Mouse (Mus musculus) CD4-positive, CD25-positive, alpha-beta regulatory T cell, adult 9 weeks (primary cell): Measurements from ENCODE around the gene Tmco4. TPM values are rescaled to one million over a fixed set of nuclear protein-coding genes. Genes with fewer than 3 reads are reported as not detected.

ENCODE experiments used
- polyA plus RNA-seq: library from polyadenylated mRNA; unstranded; fragments of 100-300 nt; shearing (Covaris generic); gene quantifications from one replicate; pipeline ENCODE4 v1.2.1, GENCODE M21; 2017

Tmco4 gene
- 39.6 TPM for polyA plus RNA-seq

DNA sequence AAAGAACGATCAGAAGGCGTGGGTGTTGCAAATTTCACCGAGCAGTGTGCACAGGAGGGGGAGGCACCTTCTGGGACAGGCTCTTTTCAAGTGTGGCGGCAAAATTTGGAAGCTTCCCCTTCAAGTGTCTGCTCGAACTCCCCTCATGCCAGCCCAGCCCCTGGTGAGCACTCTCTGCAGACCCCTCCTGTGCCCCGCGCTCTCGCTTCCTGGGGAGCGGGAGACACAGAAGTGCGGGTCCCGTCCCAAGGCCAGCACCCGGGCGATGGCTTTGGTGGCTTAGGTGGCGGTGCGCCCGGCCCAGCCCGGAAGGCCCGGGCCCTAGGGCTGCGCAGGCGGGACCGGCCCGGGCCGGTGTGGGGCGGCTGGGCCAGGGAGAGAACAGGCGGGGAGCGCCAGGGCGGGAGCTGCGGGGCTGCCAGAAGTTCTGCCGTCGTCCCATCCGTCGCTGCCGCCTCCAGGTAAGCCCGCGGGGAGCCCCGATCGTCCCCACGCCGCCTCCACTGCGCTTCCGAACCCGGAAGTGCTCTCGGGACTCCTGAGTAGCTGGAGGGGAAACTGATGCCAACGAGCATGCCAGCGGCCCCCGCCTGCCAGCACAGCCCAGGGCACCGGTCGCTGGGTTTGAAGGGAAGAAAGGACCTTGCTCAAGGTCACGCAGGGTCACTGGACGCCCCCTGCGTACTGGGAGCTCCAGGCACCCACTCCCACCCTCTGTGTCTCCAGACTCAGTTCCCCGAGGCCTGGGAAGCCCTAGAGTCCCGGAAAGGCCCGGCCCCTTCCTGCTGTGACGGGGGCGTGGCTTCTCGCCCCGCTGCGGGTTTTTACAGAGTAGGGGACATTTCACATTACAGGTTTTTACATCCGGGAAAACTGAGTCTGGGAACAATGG is at the start of gene Tmco4:
TSS of gene Tmco4 (plus strand) at position 62 of the 892 bp plus-strand sequence.

GRCm38 (mm10) chr4:138966866-138967265 is 5.8 kb upstream of the Tmco4 start, which contains the start of gene Rnf186:
Gene Rnf186 (plus strand): TSS chr4:138967112.

DNA sequence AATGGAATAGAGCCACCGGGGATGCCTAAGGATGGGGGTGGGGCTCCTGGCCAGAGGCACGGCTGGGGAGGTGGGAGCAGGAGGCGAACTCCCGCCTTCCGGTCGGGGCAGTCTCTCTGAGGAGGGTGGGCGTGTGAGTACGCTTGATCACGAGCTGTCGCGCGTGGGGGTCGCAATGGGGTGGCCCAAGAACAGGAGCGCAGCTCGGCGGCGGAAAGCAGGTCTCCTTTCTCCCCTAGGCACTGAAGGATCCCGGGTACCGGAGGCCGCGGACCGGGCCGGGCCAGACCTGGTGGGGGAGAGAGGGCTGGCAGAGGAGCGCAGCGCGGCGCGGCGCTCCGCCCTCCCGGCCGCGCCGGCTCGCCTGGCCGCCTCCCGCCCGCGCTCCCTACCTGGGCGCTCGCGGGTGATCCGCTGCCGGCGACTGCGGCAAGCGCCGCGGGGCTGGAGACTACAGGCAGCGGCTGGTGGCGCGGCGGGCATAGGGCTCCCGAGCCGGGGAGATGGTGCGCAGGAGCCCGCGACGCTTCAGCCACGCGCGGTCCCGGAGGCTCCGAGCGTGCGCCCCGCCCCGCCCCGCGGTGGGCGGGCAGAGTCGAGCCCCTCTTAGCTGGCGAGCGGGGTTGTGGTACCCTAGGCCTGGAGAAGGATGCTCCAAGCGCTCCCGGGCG is 102.5 kb downstream of the Tmco4 start, which contains the start of gene Htr6:
TSS of gene Htr6 (minus strand) at position 530 of the 671 bp plus-strand sequence.

GRCm38 (mm10) chr4:139092356-139093195 is 119.9 kb downstream of the Tmco4 start, which contains the start of gene Nbl1:
Gene Nbl1 (minus strand): TSS chr4:139092993.

Other genes starting within 250 kb of the Tmco4 start
- not detected for gene Pla2g2c, start 248.1 kb upstream of the Tmco4 start, polyA plus RNA-seq
- gene Ubxn10, start 235.7 kb upstream of the Tmco4 start, polyA plus RNA-seq = 0.33 TPM
- 0.15 TPM for gene Pla2g2f, start 215.3 kb upstream of the Tmco4 start, polyA plus RNA-seq
- gene Pla2g2d, start 197.2 kb upstream of the Tmco4 start, polyA plus RNA-seq = 1.3 TPM
- not detected for gene Pla2g5, start 109.4 kb upstream of the Tmco4 start, polyA plus RNA-seq
- gene Gm13030, start 98.9 kb upstream of the Tmco4 start, polyA plus RNA-seq = not detected
- gene Pla2g2e, start 94.9 kb upstream of the Tmco4 start, polyA plus RNA-seq = not detected
- gene Otud3, start 58.9 kb upstream of the Tmco4 start, polyA plus RNA-seq = 0.32 TPM
- not detected for gene Rnf186, start 5.8 kb upstream of the Tmco4 start, polyA plus RNA-seq
- gene Htr6, start 102.7 kb downstream of the Tmco4 start, polyA plus RNA-seq = not detected
- 0.76 TPM for gene Nbl1, start 120.1 kb downstream of the Tmco4 start, polyA plus RNA-seq
- gene Minos1, start 158.2 kb downstream of the Tmco4 start, polyA plus RNA-seq = 438 TPM
- gene Capzb, start 220.0 kb downstream of the Tmco4 start, polyA plus RNA-seq = 710 TPM